Mouse (Mus musculus): ENCODE results near the gene Kyat1. TPM values are rescaled to one million over a fixed set of nuclear protein-coding genes. Genes with fewer than 3 reads are reported as not detected.

Gene Kyat1
- polyA plus RNA-seq, 1 experiment = 9.6 TPM

GRCm38 (mm10) chr2:30236426-30237198 is 31.0 kb upstream of the Kyat1 start:
- 0 out of 2 replicates have a peak overlapping the region, but pooled peaks have one; percentile 3 for H3K27ac ChIP-seq (ENCODE audit: insufficient read depth, low read length)
- no peak for TF ChIP-seq CTCF (IDR thresholded peaks at IDR 0.05; ENCODE audit: low read depth, low read length)
- TF ChIP-seq POLR2A (IDR thresholded peaks at IDR 0.05; ENCODE audit: insufficient read depth, low read length) = no peak
- no peak for TF ChIP-seq EP300 (IDR thresholded peaks at IDR 0.05; ENCODE audit: insufficient read depth, low read depth, low read length)
- peaks cover 3% of the 10 kb centered on the region; the same call in 1 of the 2 replicates for H3K9me3 ChIP-seq (replicated peaks; ENCODE audit: control insufficient read depth, insufficient read depth, low read length, poor library complexity, severe bottlenecking)
- no peaks in the 10 kb centered on the region for H3K27me3 ChIP-seq (ENCODE audit: control insufficient read depth, insufficient read depth, low read length, poor library complexity, severe bottlenecking)
- H3K9ac ChIP-seq (ENCODE audit: low read depth, poor library complexity, severe bottlenecking) = peak overlapping the region; percentile 87
- no peaks in the 10 kb centered on the region for H3K4me1 ChIP-seq (ENCODE audit: control insufficient read depth, insufficient read depth, low read length)
- peak overlapping the region; percentile 73 for H3K4me3 ChIP-seq (ENCODE audit: low read depth, low read length)
- H3K36me3 ChIP-seq (ENCODE audit: control insufficient read depth, insufficient read depth, low read length, poor library complexity, severe bottlenecking) = no peaks in the 10 kb centered on the region; the same call in 1 of the 2 replicates

GRCm38 (mm10) chr2:30235593-30235992 is 29.9 kb upstream of the Kyat1 start:
- TF ChIP-seq CTCF (IDR thresholded peaks at IDR 0.05; ENCODE audit: low read depth, low read length) = no peak

DNA sequence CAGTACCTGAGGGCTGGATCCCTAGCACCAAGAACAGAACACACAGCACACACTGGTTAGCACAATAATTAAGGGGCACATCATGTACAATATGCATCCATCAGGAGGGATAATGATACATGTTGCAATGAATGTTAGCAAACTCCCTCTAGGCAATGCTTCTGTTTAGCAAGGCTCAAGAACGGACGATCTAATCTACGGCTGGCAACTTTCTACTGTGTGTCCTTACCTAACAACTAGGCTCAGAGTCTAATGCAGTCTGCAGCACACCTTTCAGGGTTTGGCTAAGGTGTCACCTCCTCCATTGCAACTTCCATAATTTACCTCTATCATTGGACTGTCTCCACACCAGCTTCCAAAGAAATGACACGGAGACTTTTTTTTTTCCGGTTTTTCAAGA is 10.6 kb upstream of the Kyat1 start:
- Histone ChIP-seq H3K27ac (ENCODE audit: insufficient read depth, low read length) (no peak overlapping the region), H3K9me3 (replicated peaks; ENCODE audit: control insufficient read depth, insufficient read depth, low read length, poor library complexity, severe bottlenecking) (peaks cover 19% of the 10 kb centered on the region), H3K4me3 (ENCODE audit: low read depth, low read length) (no peak overlapping the region), H3K4me1 (ENCODE audit: control insufficient read depth, insufficient read depth, low read length) (no peaks in the 10 kb centered on the region), H3K9ac (ENCODE audit: low read depth, poor library complexity, severe bottlenecking) (no peak overlapping the region), H3K36me3 (ENCODE audit: control insufficient read depth, insufficient read depth, low read length, poor library complexity, severe bottlenecking) (no peaks in the 10 kb centered on the region), H3K27me3 (ENCODE audit: control insufficient read depth, insufficient read depth, low read length, poor library complexity, severe bottlenecking) (no peaks in the 10 kb centered on the region)
- TF ChIP-seq POLR2A (IDR thresholded peaks at IDR 0.05; ENCODE audit: insufficient read depth, low read length) (no peak), EP300 (IDR thresholded peaks at IDR 0.05; ENCODE audit: insufficient read depth, low read depth, low read length) (no peak), CTCF (IDR thresholded peaks at IDR 0.05; ENCODE audit: low read depth, low read length) (no peak)

More at GRCm38 (mm10) chr2:30235593-30235992, 29.9 kb upstream of the Kyat1 start:
- H3K9me3 ChIP-seq (replicated peaks; ENCODE audit: control insufficient read depth, insufficient read depth, low read length, poor library complexity, severe bottlenecking) = peaks cover 11% of the 10 kb centered on the region
- no peaks in the 10 kb centered on the region for H3K36me3 ChIP-seq (ENCODE audit: control insufficient read depth, insufficient read depth, low read length, poor library complexity, severe bottlenecking)
- no peaks in the 10 kb centered on the region for H3K27me3 ChIP-seq (ENCODE audit: control insufficient read depth, insufficient read depth, low read length, poor library complexity, severe bottlenecking)
- no peak overlapping the region for H3K4me3 ChIP-seq (ENCODE audit: low read depth, low read length)
- H3K27ac ChIP-seq (ENCODE audit: insufficient read depth, low read length) = no peak overlapping the region
- no peaks in the 10 kb centered on the region for H3K4me1 ChIP-seq (ENCODE audit: control insufficient read depth, insufficient read depth, low read length)
- H3K9ac ChIP-seq (ENCODE audit: low read depth, poor library complexity, severe bottlenecking) = no peak overlapping the region

DNA sequence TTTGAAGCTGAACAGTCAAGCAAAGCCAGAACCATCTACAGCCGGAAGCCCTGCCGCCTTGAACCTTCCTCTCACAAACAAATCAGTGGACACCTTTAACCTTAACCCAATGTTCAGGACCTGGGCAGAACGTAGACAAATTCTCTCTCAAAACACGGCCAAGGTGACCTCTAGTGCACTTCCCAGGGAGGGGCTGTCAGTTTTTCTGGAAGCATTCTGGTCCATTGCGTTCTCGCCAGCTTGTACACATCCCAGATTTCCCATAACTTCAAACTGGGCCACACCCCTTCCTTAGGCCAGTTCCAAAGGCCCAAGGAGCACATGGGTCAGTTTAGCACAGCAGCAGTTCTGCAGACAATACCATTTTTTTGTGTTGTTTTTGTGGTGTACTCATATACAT is 9.8 kb upstream of the Kyat1 start:
- Histone ChIP-seq H3K27ac (ENCODE audit: insufficient read depth, low read length) (no peak overlapping the region), H3K9me3 (replicated peaks; ENCODE audit: control insufficient read depth, insufficient read depth, low read length, poor library complexity, severe bottlenecking) (peaks cover 19% of the 10 kb centered on the region), H3K27me3 (ENCODE audit: control insufficient read depth, insufficient read depth, low read length, poor library complexity, severe bottlenecking) (no peaks in the 10 kb centered on the region), H3K4me1 (ENCODE audit: control insufficient read depth, insufficient read depth, low read length) (no peaks in the 10 kb centered on the region), H3K36me3 (ENCODE audit: control insufficient read depth, insufficient read depth, low read length, poor library complexity, severe bottlenecking) (no peaks in the 10 kb centered on the region), H3K9ac (ENCODE audit: low read depth, poor library complexity, severe bottlenecking) (no peak overlapping the region), H3K4me3 (ENCODE audit: low read depth, low read length) (no peak overlapping the region)
- TF ChIP-seq POLR2A (IDR thresholded peaks at IDR 0.05; ENCODE audit: insufficient read depth, low read length) (no peak), CTCF (IDR thresholded peaks at IDR 0.05; ENCODE audit: low read depth, low read length) (no peak), EP300 (IDR thresholded peaks at IDR 0.05; ENCODE audit: insufficient read depth, low read depth, low read length) (no peak)

DNA sequence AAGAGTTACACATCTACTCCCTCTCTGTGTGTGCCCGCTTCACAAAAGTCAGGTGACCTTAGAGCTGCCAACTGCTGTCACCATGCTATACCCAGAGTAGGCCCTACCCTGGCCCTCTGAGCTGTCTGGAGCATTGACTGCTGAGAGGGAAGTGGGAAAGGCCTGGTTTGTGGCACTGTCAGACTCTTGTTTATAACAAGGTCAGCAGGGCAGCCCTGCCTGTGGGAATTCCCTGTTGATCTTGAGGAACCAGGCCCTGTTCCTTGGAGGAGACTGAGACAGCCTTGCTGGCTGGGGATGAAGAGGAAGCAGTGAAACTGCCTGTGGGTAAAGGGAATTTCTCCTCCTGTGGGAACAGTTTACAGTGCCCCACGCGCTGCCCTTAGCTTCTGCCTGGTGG is 9.1 kb upstream of the Kyat1 start:
- TF ChIP-seq POLR2A (IDR thresholded peaks at IDR 0.05; ENCODE audit: insufficient read depth, low read length) = no peak
- TF ChIP-seq CTCF (IDR thresholded peaks at IDR 0.05; ENCODE audit: low read depth, low read length) = no peak
- no peak for TF ChIP-seq EP300 (IDR thresholded peaks at IDR 0.05; ENCODE audit: insufficient read depth, low read depth, low read length)

DNA sequence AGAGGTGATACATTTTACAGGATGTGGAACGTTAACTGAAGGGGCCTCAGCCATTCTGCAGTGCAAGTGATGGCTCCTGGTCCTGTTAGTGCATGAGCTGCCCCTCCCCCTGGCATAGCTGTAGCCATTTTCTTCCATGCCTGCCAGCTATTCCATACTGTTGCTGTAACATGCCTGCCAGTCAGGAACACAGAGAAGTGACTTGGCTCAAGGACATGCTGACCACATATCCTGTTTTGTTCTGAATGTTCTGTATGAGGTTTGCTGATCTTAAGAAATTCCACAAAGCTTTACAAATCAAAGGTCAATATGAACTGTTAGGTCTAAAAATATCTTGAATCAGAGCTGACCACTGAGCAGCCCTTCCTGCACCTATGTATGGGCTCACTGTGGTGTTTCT is 7.3 kb upstream of the Kyat1 start:
- Histone ChIP-seq H3K36me3 (ENCODE audit: control insufficient read depth, insufficient read depth, low read length, poor library complexity, severe bottlenecking) (no peaks in the 10 kb centered on the region), H3K9ac (ENCODE audit: low read depth, poor library complexity, severe bottlenecking) (no peak overlapping the region), H3K4me3 (ENCODE audit: low read depth, low read length) (no peak overlapping the region), H3K27ac (ENCODE audit: insufficient read depth, low read length) (no peak overlapping the region), H3K4me1 (ENCODE audit: control insufficient read depth, insufficient read depth, low read length) (no peaks in the 10 kb centered on the region), H3K9me3 (replicated peaks; ENCODE audit: control insufficient read depth, insufficient read depth, low read length, poor library complexity, severe bottlenecking) (peaks cover 14% of the 10 kb centered on the region), H3K27me3 (ENCODE audit: control insufficient read depth, insufficient read depth, low read length, poor library complexity, severe bottlenecking) (no peaks in the 10 kb centered on the region)
- TF ChIP-seq EP300 (IDR thresholded peaks at IDR 0.05; ENCODE audit: insufficient read depth, low read depth, low read length) (no peak), CTCF (IDR thresholded peaks at IDR 0.05; ENCODE audit: low read depth, low read length) (no peak), POLR2A (IDR thresholded peaks at IDR 0.05; ENCODE audit: insufficient read depth, low read length) (no peak)

More for the DNA sequence above, 9.1 kb upstream of the Kyat1 start:
- H3K27ac ChIP-seq (ENCODE audit: insufficient read depth, low read length) = no peak overlapping the region
- H3K9ac ChIP-seq (ENCODE audit: low read depth, poor library complexity, severe bottlenecking) = no peak overlapping the region
- no peak overlapping the region for H3K4me3 ChIP-seq (ENCODE audit: low read depth, low read length)
- H3K27me3 ChIP-seq (ENCODE audit: control insufficient read depth, insufficient read depth, low read length, poor library complexity, severe bottlenecking) = no peaks in the 10 kb centered on the region
- peaks cover 19% of the 10 kb centered on the region for H3K9me3 ChIP-seq (replicated peaks; ENCODE audit: control insufficient read depth, insufficient read depth, low read length, poor library complexity, severe bottlenecking)
- H3K4me1 ChIP-seq (ENCODE audit: control insufficient read depth, insufficient read depth, low read length) = no peaks in the 10 kb centered on the region
- H3K36me3 ChIP-seq (ENCODE audit: control insufficient read depth, insufficient read depth, low read length, poor library complexity, severe bottlenecking) = no peaks in the 10 kb centered on the region

All from ES-Bruce4 (cell line).